In genomic region chr1:27510787-27511395, GRCm38 (mm10) we compare ENCODE assay signal across 21 mouse cellular contexts.
DNase-seq lines count a peak whose midpoint lies in the region; ATAC-seq lines count a peak whose summit lies in the region.
"Had no signal": no experiment of that assay in that cellular context is flagged by ENCODE, and none has a peak within 500 bp of the region (broad histone marks: within the 10 kb centered on the region; RNA-seq: fewer than 3 reads in every experiment).

No protein-coding gene starts in this region.

- no peaks in the 10 kb centered on the region for H3K27me3 ChIP-seq in hindbrain, embryonic 12.5 days
- no peaks in the 10 kb centered on the region for H3K27me3 ChIP-seq in hindbrain, embryonic 10.5 days (ENCODE audit: insufficient read depth, poor library complexity, severe bottlenecking)
- no peaks in the 10 kb centered on the region for H3K27me3 ChIP-seq in neural tube, embryonic 12.5 days (replicated peaks)
- H3K27me3 ChIP-seq in neural tube, embryonic 13.5 days = no peaks in the 10 kb centered on the region
- H3K27me3 ChIP-seq in liver, embryonic 12.5 days (replicated peaks) = no peaks in the 10 kb centered on the region
- H3K27me3 ChIP-seq: forebrain, embryonic 15.5 days; limb, embryonic 12.5 days; lung, embryonic 15.5 days; midbrain, embryonic 13.5 days had no signal

- H3K9me3 ChIP-seq in hindbrain, embryonic 12.5 days (replicated peaks) = no peaks in the 10 kb centered on the region
- H3K9me3 ChIP-seq in hindbrain, embryonic 10.5 days = no peaks in the 10 kb centered on the region
- no peaks in the 10 kb centered on the region for H3K9me3 ChIP-seq in neural tube, embryonic 12.5 days
- H3K9me3 ChIP-seq in neural tube, embryonic 13.5 days = peaks cover 3% of the 10 kb centered on the region; the same call in 1 of the 2 replicates
- H3K9me3 ChIP-seq in liver, embryonic 12.5 days (replicated peaks) = no peaks in the 10 kb centered on the region
- H3K9me3 ChIP-seq: forebrain, embryonic 15.5 days; limb, embryonic 12.5 days; lung, embryonic 15.5 days; midbrain, embryonic 13.5 days had no signal

- 88% methylated on average over 4 of the region's 4 CpGs for WGBS in hindbrain, embryonic 12.5 days
- 91% methylated on average over 4 of the region's 4 CpGs for WGBS in hindbrain, embryonic 10.5 days
- WGBS in neural tube, embryonic 12.5 days = 74% methylated on average over 4 of the region's 4 CpGs
- WGBS in neural tube, embryonic 13.5 days = 51% methylated on average over 4 of the region's 4 CpGs
- WGBS in liver, embryonic 12.5 days (ENCODE audit: insufficient replicate concordance) = 60% methylated on average over 4 of the region's 4 CpGs

- H3K4me1 ChIP-seq in hindbrain, embryonic 12.5 days = no peaks in the 10 kb centered on the region
- H3K4me1 ChIP-seq in hindbrain, embryonic 10.5 days (replicated peaks) = no peaks in the 10 kb centered on the region
- H3K4me1 ChIP-seq in neural tube, embryonic 12.5 days = no peaks in the 10 kb centered on the region
- no peaks in the 10 kb centered on the region for H3K4me1 ChIP-seq in neural tube, embryonic 13.5 days (replicated peaks)
- no peaks in the 10 kb centered on the region for H3K4me1 ChIP-seq in liver, embryonic 12.5 days
- H3K4me1 ChIP-seq: forebrain, embryonic 15.5 days; limb, embryonic 12.5 days; lung, embryonic 15.5 days; midbrain, embryonic 13.5 days had no signal

- no peak for DNase-seq in hindbrain, embryonic 10.5 days (ENCODE audit: low spot score)
- no peak for DNase-seq in neural tube, embryonic 10.5 days (ENCODE audit: extremely low spot score, low spot score)
- DNase-seq: adrenal gland, postnatal 25 days; B cell, adult 2 months; cerebellum, adult 2 months; cerebellum, postnatal 14 days; gastrocnemius, postnatal 14 days; kidney, adult 9 months; kidney, postnatal 10 days; retina, postnatal 1 day; right cerebral cortex, postnatal 14 days had no signal

- no peak overlapping the region for H3K9ac ChIP-seq in hindbrain, embryonic 12.5 days
- H3K9ac ChIP-seq in neural tube, embryonic 12.5 days = no peak overlapping the region
- H3K9ac ChIP-seq in neural tube, embryonic 13.5 days = no peak overlapping the region
- H3K9ac ChIP-seq in liver, embryonic 12.5 days = no peak overlapping the region
- H3K9ac ChIP-seq: forebrain, embryonic 15.5 days; limb, embryonic 12.5 days; lung, embryonic 15.5 days; midbrain, embryonic 13.5 days had no signal

- H3K27ac ChIP-seq in hindbrain, embryonic 12.5 days = no peak overlapping the region
- no peak overlapping the region for H3K27ac ChIP-seq in hindbrain, embryonic 10.5 days
- H3K27ac ChIP-seq in neural tube, embryonic 12.5 days = no peak overlapping the region
- H3K27ac ChIP-seq in neural tube, embryonic 13.5 days (replicated peaks) = peak overlapping the region; percentile 49; the same call in 1 of the 2 replicates
- no peak overlapping the region for H3K27ac ChIP-seq in liver, embryonic 12.5 days
- H3K27ac ChIP-seq: forebrain, embryonic 15.5 days; limb, embryonic 12.5 days; lung, embryonic 15.5 days; midbrain, embryonic 13.5 days had no signal

- peak; percentile 40; the same call in 1 of the 2 replicates for ATAC-seq in hindbrain, embryonic 12.5 days (ENCODE audit: low FRiP score)
- ATAC-seq in neural tube, embryonic 12.5 days (ENCODE audit: low FRiP score, low read depth) = 0 out of 2 replicates have a peak, but pooled peaks have one; percentile 37
- peak; percentile 76 for ATAC-seq in neural tube, embryonic 13.5 days (ENCODE audit: low read depth)
- ATAC-seq in liver, embryonic 12.5 days = no peak
- ATAC-seq: forebrain, embryonic 15.5 days; intestine, postnatal 0 days; midbrain, embryonic 13.5 days had no signal

- no peak overlapping the region for H3K4me2 ChIP-seq in hindbrain, embryonic 12.5 days (replicated peaks)
- no peak overlapping the region for H3K4me2 ChIP-seq in neural tube, embryonic 12.5 days (replicated peaks)
- H3K4me2 ChIP-seq in neural tube, embryonic 13.5 days = no peak overlapping the region
- H3K4me2 ChIP-seq in liver, embryonic 12.5 days = no peak overlapping the region
- H3K4me2 ChIP-seq: forebrain, embryonic 15.5 days; limb, embryonic 12.5 days; lung, embryonic 15.5 days; midbrain, embryonic 13.5 days had no signal

- no peaks in the 10 kb centered on the region for H3K36me3 ChIP-seq in hindbrain, embryonic 12.5 days
- H3K36me3 ChIP-seq in hindbrain, embryonic 10.5 days = no peaks in the 10 kb centered on the region
- no peaks in the 10 kb centered on the region for H3K36me3 ChIP-seq in neural tube, embryonic 12.5 days
- H3K36me3 ChIP-seq in neural tube, embryonic 13.5 days = no peaks in the 10 kb centered on the region
- no peaks in the 10 kb centered on the region for H3K36me3 ChIP-seq in liver, embryonic 12.5 days
- H3K36me3 ChIP-seq: forebrain, embryonic 15.5 days; limb, embryonic 12.5 days; lung, embryonic 15.5 days; midbrain, embryonic 13.5 days had no signal

- no peak overlapping the region for H3K4me3 ChIP-seq in hindbrain, embryonic 12.5 days
- no peak overlapping the region for H3K4me3 ChIP-seq in hindbrain, embryonic 10.5 days
- H3K4me3 ChIP-seq in neural tube, embryonic 12.5 days = no peak overlapping the region
- no peak overlapping the region for H3K4me3 ChIP-seq in neural tube, embryonic 13.5 days
- no peak overlapping the region for H3K4me3 ChIP-seq in liver, embryonic 12.5 days
- H3K4me3 ChIP-seq: erythroblast, embryonic 14.5 days; forebrain, embryonic 15.5 days; limb, embryonic 12.5 days; lung, embryonic 15.5 days; midbrain, embryonic 13.5 days had no signal
